Mouse (Mus musculus): ENCODE measurements around the gene Fscn1. TPM values are rescaled to one million over a fixed set of nuclear protein-coding genes. Genes with fewer than 3 reads are reported as not detected.

The Fscn1 gene
- polyA plus RNA-seq, 1 experiment from 2014 or later, result 605 TPM

- H3K36me3 ChIP-seq (ENCODE audit: control insufficient read depth, insufficient read depth, low read length), result no peaks in the 10 kb centered on the region
- no peaks in the 10 kb centered on the region for H3K27me3 ChIP-seq (ENCODE audit: control insufficient read depth, insufficient read depth, low read length)
- WGBS, result 83% methylated on average over 16 of the region's 16 CpGs
- no peak overlapping the region for H3K4me3 ChIP-seq (ENCODE audit: low read depth, low read length)
- ATAC-seq (ENCODE audit: low FRiP score) (no peak), DNase-seq (ENCODE audit: low spot score, missing footprints) (no peak)
- H3K27ac ChIP-seq (ENCODE audit: low read depth, low read length), result no peak overlapping the region
- H3K4me1 ChIP-seq (ENCODE audit: control insufficient read depth, insufficient read depth, low read length), result no peaks in the 10 kb centered on the region
- H3K9ac ChIP-seq (ENCODE audit: low read length), result no peak overlapping the region
- no peaks in the 10 kb centered on the region for H3K9me3 ChIP-seq (ENCODE audit: control insufficient read depth, low read length)
- H3K4me2 ChIP-seq, result no peak overlapping the region
These were observed 22.1 kb downstream of the Fscn1 start for GRCm38 (mm10) chr5:142982046-142982801.

GRCm38 (mm10) chr5:142983174-142983573, 23.0 kb downstream of the Fscn1 start:
- no peak for DNase-seq (ENCODE audit: low spot score, missing footprints)
- Histone ChIP-seq H3K36me3 (ENCODE audit: control insufficient read depth, insufficient read depth, low read length) (no peaks in the 10 kb centered on the region), H3K27ac (ENCODE audit: low read depth, low read length) (no peak overlapping the region), H3K9ac (ENCODE audit: low read length) (no peak overlapping the region), H3K4me2 (no peak overlapping the region), H3K9me3 (ENCODE audit: control insufficient read depth, low read length) (no peaks in the 10 kb centered on the region), H3K4me3 (ENCODE audit: low read depth, low read length) (no peak overlapping the region), H3K4me1 (ENCODE audit: control insufficient read depth, insufficient read depth, low read length) (no peaks in the 10 kb centered on the region), H3K27me3 (ENCODE audit: control insufficient read depth, insufficient read depth, low read length) (no peaks in the 10 kb centered on the region)
- no peak for ATAC-seq (ENCODE audit: low FRiP score)
- whole genome bisulfite sequencing, result 86% methylated on average over 8 of the region's 8 CpGs

- Histone ChIP-seq H3K27ac (ENCODE audit: low read depth, low read length) (no peak overlapping the region), H3K9me3 (ENCODE audit: control insufficient read depth, low read length) (no peaks in the 10 kb centered on the region), H3K4me3 (ENCODE audit: low read depth, low read length) (no peak overlapping the region), H3K4me2 (no peak overlapping the region), H3K36me3 (ENCODE audit: control insufficient read depth, insufficient read depth, low read length) (no peaks in the 10 kb centered on the region), H3K27me3 (ENCODE audit: control insufficient read depth, insufficient read depth, low read length) (no peaks in the 10 kb centered on the region), H3K4me1 (ENCODE audit: control insufficient read depth, insufficient read depth, low read length) (no peaks in the 10 kb centered on the region), H3K9ac (ENCODE audit: low read length) (no peak overlapping the region)
- DNase-seq (ENCODE audit: low spot score, missing footprints) (no peak), ATAC-seq (ENCODE audit: low FRiP score) (no peak)
- WGBS, result 91% methylated on average over 10 of the region's 10 CpGs
These were observed 24.1 kb downstream of the Fscn1 start for GRCm38 (mm10) chr5:142984271-142984670.

- peaks cover 11% of the 10 kb centered on the region for H3K36me3 ChIP-seq (ENCODE audit: control insufficient read depth, insufficient read depth, low read length)
- ATAC-seq (ENCODE audit: low FRiP score) (no peak), DNase-seq (ENCODE audit: low spot score, missing footprints) (no peak)
These were observed 28.4 kb downstream of the Fscn1 start for GRCm38 (mm10) chr5:142988520-142988919.

GRCm38 (mm10) chr5:142989167-142989566, 29.0 kb downstream of the Fscn1 start:
- H3K4me1 ChIP-seq (ENCODE audit: control insufficient read depth, insufficient read depth, low read length), result no peaks in the 10 kb centered on the region
- no peak for ATAC-seq (ENCODE audit: low FRiP score)
- 93% methylated on average over 3 of the region's 3 CpGs for WGBS

More at GRCm38 (mm10) chr5:142988520-142988919, 28.4 kb downstream of the Fscn1 start:
- no peak overlapping the region for H3K4me3 ChIP-seq (ENCODE audit: low read depth, low read length)
- H3K9me3 ChIP-seq (ENCODE audit: control insufficient read depth, low read length), result no peaks in the 10 kb centered on the region
- no peak overlapping the region for H3K4me2 ChIP-seq
- H3K27me3 ChIP-seq (ENCODE audit: control insufficient read depth, insufficient read depth, low read length), result no peaks in the 10 kb centered on the region
- 88% methylated on average over 5 of the region's 5 CpGs for WGBS
- H3K27ac ChIP-seq (ENCODE audit: low read depth, low read length), result no peak overlapping the region
- H3K9ac ChIP-seq (ENCODE audit: low read length), result no peak overlapping the region
- no peaks in the 10 kb centered on the region for H3K4me1 ChIP-seq (ENCODE audit: control insufficient read depth, insufficient read depth, low read length)

GRCm38 (mm10) chr5:142994746-142995145, 34.6 kb downstream of the Fscn1 start:
- no peak overlapping the region for H3K4me3 ChIP-seq (ENCODE audit: low read depth, low read length)
- no peak overlapping the region for H3K9ac ChIP-seq (ENCODE audit: low read length)
- DNase-seq (ENCODE audit: low spot score, missing footprints) (no peak), ATAC-seq (ENCODE audit: low FRiP score) (no peak)
- no peak overlapping the region for H3K4me2 ChIP-seq
- H3K27ac ChIP-seq (ENCODE audit: low read depth, low read length), result no peak overlapping the region
- no peaks in the 10 kb centered on the region for H3K4me1 ChIP-seq (ENCODE audit: control insufficient read depth, insufficient read depth, low read length)
- 90% methylated on average over 2 of the region's 2 CpGs for WGBS
- peaks cover 11% of the 10 kb centered on the region for H3K36me3 ChIP-seq (ENCODE audit: control insufficient read depth, insufficient read depth, low read length)
- no peaks in the 10 kb centered on the region for H3K27me3 ChIP-seq (ENCODE audit: control insufficient read depth, insufficient read depth, low read length)
- H3K9me3 ChIP-seq (ENCODE audit: control insufficient read depth, low read length), result no peaks in the 10 kb centered on the region

More at GRCm38 (mm10) chr5:142989167-142989566, 29.0 kb downstream of the Fscn1 start:
- no peak overlapping the region for H3K4me2 ChIP-seq
- no peak for DNase-seq (ENCODE audit: low spot score, missing footprints)
- H3K4me3 ChIP-seq (ENCODE audit: low read depth, low read length), result no peak overlapping the region
- no peaks in the 10 kb centered on the region for H3K27me3 ChIP-seq (ENCODE audit: control insufficient read depth, insufficient read depth, low read length)
- H3K9ac ChIP-seq (ENCODE audit: low read length), result no peak overlapping the region
- H3K9me3 ChIP-seq (ENCODE audit: control insufficient read depth, low read length), result no peaks in the 10 kb centered on the region
- peaks cover 11% of the 10 kb centered on the region for H3K36me3 ChIP-seq (ENCODE audit: control insufficient read depth, insufficient read depth, low read length)
- no peak overlapping the region for H3K27ac ChIP-seq (ENCODE audit: low read depth, low read length)

GRCm38 (mm10) chr5:142997526-142997925, 37.4 kb downstream of the Fscn1 start:
- H3K36me3 ChIP-seq (ENCODE audit: control insufficient read depth, insufficient read depth, low read length), result peaks cover 2% of the 10 kb centered on the region
- ATAC-seq (ENCODE audit: low FRiP score) (no peak), DNase-seq (ENCODE audit: low spot score, missing footprints) (no peak)
- no peaks in the 10 kb centered on the region for H3K9me3 ChIP-seq (ENCODE audit: control insufficient read depth, low read length)
- H3K27me3 ChIP-seq (ENCODE audit: control insufficient read depth, insufficient read depth, low read length), result no peaks in the 10 kb centered on the region
- H3K4me3 ChIP-seq (ENCODE audit: low read depth, low read length), result no peak overlapping the region
- H3K27ac ChIP-seq (ENCODE audit: low read depth, low read length), result no peak overlapping the region
- no peak overlapping the region for H3K9ac ChIP-seq (ENCODE audit: low read length)
- WGBS, result 70% methylated on average over 9 of the region's 9 CpGs
- H3K4me1 ChIP-seq (ENCODE audit: control insufficient read depth, insufficient read depth, low read length), result 0 out of 2 replicates have a peak, but pooled peaks cover 2% of the 10 kb centered on the region
- no peak overlapping the region for H3K4me2 ChIP-seq

- no peak overlapping the region for H3K4me2 ChIP-seq
- H3K9me3 ChIP-seq (ENCODE audit: control insufficient read depth, low read length), result no peaks in the 10 kb centered on the region
- H3K4me1 ChIP-seq (ENCODE audit: control insufficient read depth, insufficient read depth, low read length), result 0 out of 2 replicates have a peak, but pooled peaks cover 2% of the 10 kb centered on the region
- ATAC-seq (ENCODE audit: low FRiP score), result no peak
- no peak overlapping the region for H3K27ac ChIP-seq (ENCODE audit: low read depth, low read length)
- no peak overlapping the region for H3K9ac ChIP-seq (ENCODE audit: low read length)
- WGBS, result 50% methylated on average over 2 of the region's 2 CpGs
- no peaks in the 10 kb centered on the region for H3K27me3 ChIP-seq (ENCODE audit: control insufficient read depth, insufficient read depth, low read length)
- no peaks in the 10 kb centered on the region for H3K36me3 ChIP-seq (ENCODE audit: control insufficient read depth, insufficient read depth, low read length)
- no peak for DNase-seq (ENCODE audit: low spot score, missing footprints)
- no peak overlapping the region for H3K4me3 ChIP-seq (ENCODE audit: low read depth, low read length)
These were observed 38.0 kb downstream of the Fscn1 start for GRCm38 (mm10) chr5:142998171-142998570.

GRCm38 (mm10) chr5:143000091-143000490, 39.9 kb downstream of the Fscn1 start:
- Histone ChIP-seq H3K4me1 (ENCODE audit: control insufficient read depth, insufficient read depth, low read length) (0 out of 2 replicates have a peak, but pooled peaks cover 2% of the 10 kb centered on the region), H3K4me2 (no peak overlapping the region), H3K36me3 (ENCODE audit: control insufficient read depth, insufficient read depth, low read length) (peaks cover 4% of the 10 kb centered on the region; the same call in 1 of the 2 replicates), H3K27me3 (ENCODE audit: control insufficient read depth, insufficient read depth, low read length) (no peaks in the 10 kb centered on the region), H3K9ac (ENCODE audit: low read length) (no peak overlapping the region), H3K9me3 (ENCODE audit: control insufficient read depth, low read length) (no peaks in the 10 kb centered on the region), H3K27ac (ENCODE audit: low read depth, low read length) (no peak overlapping the region; the same call in 1 of the 2 replicates), H3K4me3 (ENCODE audit: low read depth, low read length) (no peak overlapping the region)
- no peak for DNase-seq (ENCODE audit: low spot score, missing footprints)
- ATAC-seq (ENCODE audit: low FRiP score), result no peak
- 59% methylated on average over 4 of the region's 4 CpGs for WGBS
